Mouse (Mus musculus) cortical plate, adult 2 months (tissue): Measurements from ENCODE around the gene Ikbip.

Source experiments
- CTCF ChIP-seq: fragments of 200-500 bp; IDR thresholded peaks from 2 replicates; pipeline ENCODE4 v1.5.1; 2011; ENCODE audit warnings: mild to moderate bottlenecking, control low read depth, low read length; ENCODE audit not compliant: insufficient read depth; ENCODE audit errors: extremely low read depth
- POLR2A ChIP-seq: fragments of 200-500 bp; IDR thresholded peaks from 2 replicates; pipeline ENCODE4 v1.6.1; 2011; ENCODE audit warnings: mild to moderate bottlenecking, low read length, control low read depth; ENCODE audit not compliant: insufficient read depth; ENCODE audit errors: extremely low read depth

GRCm38 (mm10) chr10:91076667-91077066 lies 6.1 kb upstream of the Ikbip start:
- no peak for TF ChIP-seq POLR2A
- TF ChIP-seq CTCF: no peak
